Mouse (Mus musculus) midbrain, embryonic 13.5 days (tissue): ENCODE results near the gene Ifitm3. TPM values are rescaled to one million over a fixed set of nuclear protein-coding genes. Genes with fewer than 3 reads are reported as not detected.
A peak's percentile ranks its signal among the peaks of the same experiment; 100 is the strongest.
"Not testable (repeated sequence)": the region's sequence is repeated elsewhere in the genome, so short reads cannot be mapped to it uniquely, and the experiment has no call there.

Experiments
- ATAC-seq: fragments of 200-750 bp; cut with Nextera tagmentation; 2 replicates; pipeline ENCODE4 v1.8.0; 2017; ENCODE audit warnings: mild to moderate bottlenecking, moderate TSS enrichment, moderate library complexity
- H3K27ac ChIP-seq: fragments of 300-500 bp; sonication (generic); 2 replicates; pipeline ENCODE4 v1.5.1; 2015; ENCODE audit warnings: inconsistent platforms, mild to moderate bottlenecking, moderate library complexity
- H3K27me3 ChIP-seq: fragments of 300-500 bp; sonication (generic); 2 replicates; pipeline ENCODE4 v1.6.1; 2015; ENCODE audit warnings: mild to moderate bottlenecking, inconsistent platforms
- H3K36me3 ChIP-seq: fragments of 300-500 bp; sonication (generic); 2 replicates; pipeline ENCODE4 v1.6.1; 2015; ENCODE audit warnings: mild to moderate bottlenecking, inconsistent platforms
- H3K4me1 ChIP-seq: fragments of 300-500 bp; sonication (generic); replicated peaks from 2 replicates; pipeline ENCODE4 v1.6.1; 2015; ENCODE audit warnings: inconsistent platforms
- H3K4me2 ChIP-seq: fragments of 300-500 bp; sonication (generic); replicated peaks from 2 replicates; pipeline ENCODE4 v1.6.1; 2015; ENCODE audit warnings: moderate library complexity, mild to moderate bottlenecking, inconsistent platforms
- H3K4me3 ChIP-seq: fragments of 300-500 bp; sonication (generic); replicated peaks from 2 replicates; pipeline ENCODE4 v1.5.1; 2015; ENCODE audit warnings: mild to moderate bottlenecking, inconsistent platforms
- H3K9ac ChIP-seq: fragments of 300-500 bp; sonication (generic); replicated peaks from 2 replicates; pipeline ENCODE4 v1.6.1; 2015; ENCODE audit warnings: mild to moderate bottlenecking, inconsistent platforms
- H3K9me3 ChIP-seq: fragments of 300-500 bp; sonication (generic); 2 replicates; pipeline ENCODE4 v1.6.1; 2016; ENCODE audit warnings: mild to moderate bottlenecking, inconsistent platforms
- WGBS: fragments of 180-500 bp; shearing (Covaris S2); methylation state at CpG from one replicate; pipeline ENCODE4 v1.1.7; 2015; 5-methylcytosine and 5-hydroxymethylcytosine counted together
- polyA plus RNA-seq: library from polyadenylated mRNA; unstranded; fragments of >200 nt; fragmentation: Nextera tagmentation; extraction: Ambion mirVana; gene quantifications from 2 replicates; pipeline ENCODE4 v1.2.1, GENCODE M21; 2015

Ifitm3 gene
- polyA plus RNA-seq, 1 experiment from 2014 or later = 26.2 TPM

- ATAC-seq = peak; percentile 57; the same call in 1 of the 2 replicates
- Histone ChIP-seq H3K36me3 (no peaks in the 10 kb centered on the region), H3K9me3 (no peaks in the 10 kb centered on the region), H3K27me3 (no peaks in the 10 kb centered on the region), H3K4me1 (peaks cover 22% of the 10 kb centered on the region), H3K4me2 (no peak overlapping the region), H3K4me3 (no peak overlapping the region), H3K27ac (peak overlapping the region; percentile 37), H3K9ac (no peak overlapping the region)
- WGBS = 49% methylated on average over 5 of the region's 5 CpGs
These were observed 16.1 kb upstream of the Ifitm3 start for GRCm38 (mm10) chr7:141026740-141027098.

DNA sequence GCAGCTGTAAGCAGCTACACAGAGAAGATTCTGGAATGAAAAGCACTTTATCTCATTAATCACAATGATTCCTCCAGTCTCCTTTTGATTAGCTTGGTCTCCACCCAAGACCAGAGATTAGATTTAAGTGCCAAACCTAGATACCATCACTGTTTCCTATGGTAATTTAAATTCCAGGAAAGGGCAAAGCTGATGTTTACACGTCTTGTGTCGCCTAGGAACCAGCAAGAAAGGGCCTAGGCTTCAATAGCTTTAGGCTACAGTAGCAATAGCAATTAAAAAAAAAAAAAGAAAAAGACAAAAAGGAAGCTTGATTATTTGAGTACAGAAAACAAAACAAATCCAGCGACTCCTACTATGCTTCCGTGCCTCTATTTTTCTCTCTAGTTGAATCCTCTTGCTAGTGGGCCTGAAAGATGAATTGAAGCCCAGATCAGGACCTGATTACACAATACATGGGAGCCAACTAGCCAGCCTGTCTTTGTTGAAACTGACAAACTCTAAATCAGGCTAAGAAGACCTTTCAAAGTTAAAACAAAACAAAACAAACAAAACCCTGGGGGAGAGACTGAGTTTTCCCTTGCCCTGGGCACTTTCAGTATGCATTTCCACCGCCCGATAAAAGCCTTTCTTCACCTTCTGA is 15.6 kb upstream of the Ifitm3 start:
- Histone ChIP-seq H3K4me2 (no peak overlapping the region), H3K4me3 (no peak overlapping the region), H3K36me3 (no peaks in the 10 kb centered on the region), H3K4me1 (peaks cover 22% of the 10 kb centered on the region), H3K9me3 (no peaks in the 10 kb centered on the region), H3K27ac (peak overlapping the region; percentile 56), H3K9ac (no peak overlapping the region), H3K27me3 (no peaks in the 10 kb centered on the region)
- WGBS = 17% methylated on average over 6 of the region's 6 CpGs
- no peak; the same call in 1 of the 2 replicates for ATAC-seq

- no peak overlapping the region for H3K4me2 ChIP-seq
These were observed 14.6 kb upstream of the Ifitm3 start for GRCm38 (mm10) chr7:141024865-141025838.

GRCm38 (mm10) chr7:141021489-141022449 is 11.2 kb upstream of the Ifitm3 start:
- no peak for ATAC-seq
- Histone ChIP-seq H3K9me3 (no peaks in the 10 kb centered on the region), H3K9ac (no peak overlapping the region), H3K36me3 (no peaks in the 10 kb centered on the region), H3K27me3 (no peaks in the 10 kb centered on the region), H3K4me2 (no peak overlapping the region), H3K27ac (no peak overlapping the region), H3K4me1 (peaks cover 19% of the 10 kb centered on the region), H3K4me3 (no peak overlapping the region)
- WGBS = 90% methylated on average over 14 of the region's 14 CpGs

More at GRCm38 (mm10) chr7:141024865-141025838, 14.6 kb upstream of the Ifitm3 start:
- H3K9ac ChIP-seq = no peak overlapping the region
- no peaks in the 10 kb centered on the region for H3K36me3 ChIP-seq
- no peak overlapping the region for H3K4me3 ChIP-seq
- H3K9me3 ChIP-seq = no peaks in the 10 kb centered on the region
- WGBS = 14% methylated on average over 6 of the region's 6 CpGs
- H3K27me3 ChIP-seq = no peaks in the 10 kb centered on the region
- H3K4me1 ChIP-seq = peaks cover 19% of the 10 kb centered on the region
- ATAC-seq = peak; percentile 85
- peak overlapping the region; percentile 79 for H3K27ac ChIP-seq

DNA sequence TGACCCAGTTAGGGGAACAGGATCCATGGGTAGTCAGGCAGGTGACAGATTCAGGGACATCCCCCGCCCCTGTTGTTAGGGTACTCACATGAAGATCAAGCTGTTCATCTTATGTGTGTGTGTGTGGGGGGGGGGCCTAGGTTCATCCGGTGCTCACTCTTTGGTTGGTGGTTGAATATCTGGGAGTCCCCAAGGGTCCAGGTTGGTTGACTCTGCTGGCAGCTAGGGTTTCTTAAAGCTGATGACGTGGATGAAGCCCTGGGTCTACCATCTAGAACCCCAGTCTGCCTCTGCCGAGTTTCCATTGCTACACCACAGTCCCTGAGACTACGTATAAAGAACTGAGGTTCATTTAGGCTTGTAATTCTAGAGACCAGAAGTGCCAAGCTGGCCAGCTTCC is 8.5 kb upstream of the Ifitm3 start:
- 88% methylated on average over 5 of the region's 5 CpGs for WGBS
- no peak for ATAC-seq

DNA sequence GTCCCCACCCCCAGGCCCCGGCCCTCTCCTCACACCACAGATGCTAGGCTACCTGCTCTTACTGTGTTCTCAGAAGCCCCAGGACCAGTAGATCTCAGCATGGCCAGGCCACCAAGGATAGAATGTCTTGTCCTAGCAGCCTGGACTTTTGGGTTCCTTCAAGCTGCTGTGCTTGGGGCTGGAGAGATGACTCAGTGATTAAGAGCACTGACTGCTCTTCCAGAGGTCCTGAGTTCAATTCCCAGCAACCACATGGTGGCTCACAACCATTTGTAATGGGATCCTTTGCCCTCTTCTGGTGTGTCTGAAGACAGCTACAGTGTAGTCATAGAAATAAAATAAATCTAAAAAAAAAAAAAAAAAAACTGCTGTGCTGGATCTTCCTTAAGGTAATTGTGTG is 7.3 kb upstream of the Ifitm3 start, which contains the start of gene Ifitm6:
Gene Ifitm6 (minus strand): TSS at position 101 of the 400 bp plus-strand sequence.
- H3K4me2 ChIP-seq, H3K4me3 ChIP-seq, H3K9ac ChIP-seq, H3K27ac ChIP-seq, H3K4me1 ChIP-seq, H3K36me3 ChIP-seq, H3K9me3 ChIP-seq, ATAC-seq, H3K27me3 ChIP-seq: not testable (repeated sequence)
- 84% methylated on average over 1 of the region's 1 CpGs for WGBS

More for the DNA sequence above, 8.5 kb upstream of the Ifitm3 start:
- no peak overlapping the region for H3K9ac ChIP-seq
- no peak overlapping the region for H3K4me2 ChIP-seq
- H3K4me3 ChIP-seq = no peak overlapping the region
- H3K27ac ChIP-seq = no peak overlapping the region
- H3K36me3 ChIP-seq = no peaks in the 10 kb centered on the region
- no peaks in the 10 kb centered on the region for H3K4me1 ChIP-seq
- H3K27me3 ChIP-seq = no peaks in the 10 kb centered on the region
- no peaks in the 10 kb centered on the region for H3K9me3 ChIP-seq

GRCm38 (mm10) chr7:141016707-141017697 is 6.4 kb upstream of the Ifitm3 start:
- no peaks in the 10 kb centered on the region for H3K27me3 ChIP-seq
- WGBS = 90% methylated on average over 10 of the region's 10 CpGs
- ATAC-seq = no peak

GRCm38 (mm10) chr7:141011238-141011770 is 734 bp upstream of the Ifitm3 start:
- H3K36me3 ChIP-seq = no peaks in the 10 kb centered on the region
- peaks cover 8% of the 10 kb centered on the region; the same call in 1 of the 2 replicates for H3K4me1 ChIP-seq
- 86% methylated on average over 7 of the region's 7 CpGs for WGBS
- no peak overlapping the region for H3K4me2 ChIP-seq
- no peaks in the 10 kb centered on the region for H3K27me3 ChIP-seq
- no peak for ATAC-seq
- no peak overlapping the region for H3K4me3 ChIP-seq
- no peak overlapping the region for H3K9ac ChIP-seq
- H3K27ac ChIP-seq = no peak overlapping the region
- H3K9me3 ChIP-seq = no peaks in the 10 kb centered on the region

More at GRCm38 (mm10) chr7:141016707-141017697, 6.4 kb upstream of the Ifitm3 start:
- Histone ChIP-seq H3K4me2 (no peak overlapping the region), H3K27ac (no peak overlapping the region), H3K4me1 (no peaks in the 10 kb centered on the region), H3K9ac (no peak overlapping the region), H3K4me3 (no peak overlapping the region), H3K9me3 (no peaks in the 10 kb centered on the region), H3K36me3 (no peaks in the 10 kb centered on the region)

DNA sequence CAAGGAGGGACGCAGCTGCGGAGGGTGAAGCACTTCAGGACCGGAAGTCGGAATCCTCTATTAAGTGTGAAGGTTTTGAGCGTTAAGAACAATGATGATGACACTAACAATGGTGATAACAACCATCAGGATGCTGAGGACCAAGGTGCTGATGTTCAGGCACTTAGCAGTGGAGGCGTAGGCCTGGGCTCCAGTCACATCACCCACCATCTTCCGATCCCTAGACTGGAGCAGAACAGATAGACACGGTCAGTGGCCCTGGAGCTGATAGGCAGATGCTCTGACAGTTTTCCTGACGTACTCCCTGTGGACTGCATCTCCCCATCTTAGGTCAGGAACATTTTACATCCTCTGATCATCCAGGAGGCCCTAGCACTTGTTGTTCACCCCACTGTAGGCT is 905 bp downstream of the Ifitm3 start:
- H3K4me2 ChIP-seq = no peak overlapping the region
- no peaks in the 10 kb centered on the region for H3K27me3 ChIP-seq
- 92% methylated on average over 9 of the region's 9 CpGs for WGBS

DNA sequence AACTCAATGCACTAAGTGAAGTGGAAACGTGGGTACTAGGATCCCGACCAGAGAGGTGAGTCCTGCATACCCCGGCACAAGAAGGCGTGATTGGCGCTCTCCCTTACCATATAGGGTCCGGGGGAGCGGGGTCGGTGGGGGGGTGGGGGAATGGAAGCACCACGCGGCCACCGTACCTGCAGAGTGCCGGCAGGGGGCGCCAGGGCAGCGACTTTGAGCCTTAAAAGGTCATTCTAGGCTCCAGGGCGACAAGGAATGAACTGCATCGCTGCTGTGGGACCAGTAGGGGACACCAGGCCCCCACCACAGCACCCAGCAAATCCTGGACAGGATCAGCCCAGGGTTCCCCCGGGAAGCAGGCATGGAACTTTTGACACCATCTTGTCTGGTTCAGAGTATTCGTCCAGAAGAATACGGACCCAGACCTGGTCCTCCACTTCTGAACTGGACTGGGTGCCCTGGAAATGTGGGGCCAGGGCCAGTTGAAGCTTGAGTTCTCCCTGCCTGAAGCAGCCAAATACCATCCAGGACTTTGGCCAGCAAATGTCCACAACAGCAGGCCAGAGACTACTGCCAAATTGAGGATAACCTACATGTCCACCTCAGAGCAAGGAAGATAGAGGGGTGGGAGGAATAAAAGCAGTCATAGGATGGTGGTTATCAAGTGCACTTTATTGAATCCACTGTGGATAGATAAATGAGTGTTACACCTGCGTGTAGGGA is 1.5 kb downstream of the Ifitm3 start:
- Histone ChIP-seq H3K27ac (no peak overlapping the region), H3K9me3 (no peaks in the 10 kb centered on the region), H3K9ac (no peak overlapping the region), H3K4me2 (peak overlapping the region; percentile 25; the same call in 1 of the 2 replicates), H3K4me1 (peaks cover 8% of the 10 kb centered on the region; the same call in 1 of the 2 replicates), H3K36me3 (no peaks in the 10 kb centered on the region), H3K4me3 (no peak overlapping the region), H3K27me3 (no peaks in the 10 kb centered on the region)
- no peak for ATAC-seq
- 9% methylated on average over 20 of the region's 20 CpGs for WGBS

More for the DNA sequence above, 905 bp downstream of the Ifitm3 start:
- Histone ChIP-seq H3K9ac (no peak overlapping the region), H3K9me3 (no peaks in the 10 kb centered on the region), H3K4me3 (no peak overlapping the region), H3K4me1 (peaks cover 8% of the 10 kb centered on the region; the same call in 1 of the 2 replicates), H3K36me3 (no peaks in the 10 kb centered on the region), H3K27ac (no peak overlapping the region)
- ATAC-seq = no peak
